Mouse (Mus musculus) thymus, postnatal 10 days (tissue): ENCODE measurements around the gene Trmt11.
"Not testable (repeated sequence)": the region's sequence is repeated elsewhere in the genome, so short reads cannot be mapped to it uniquely, and the experiment has no call there.

Source experiments
- DNase-seq, 2 experiments: peaks; one replicate each; pipeline ENCODE4 v3.0.0; 2021; ENCODE audit warnings: low spot score in 2 of 2

The Trmt11 gene

DNA sequence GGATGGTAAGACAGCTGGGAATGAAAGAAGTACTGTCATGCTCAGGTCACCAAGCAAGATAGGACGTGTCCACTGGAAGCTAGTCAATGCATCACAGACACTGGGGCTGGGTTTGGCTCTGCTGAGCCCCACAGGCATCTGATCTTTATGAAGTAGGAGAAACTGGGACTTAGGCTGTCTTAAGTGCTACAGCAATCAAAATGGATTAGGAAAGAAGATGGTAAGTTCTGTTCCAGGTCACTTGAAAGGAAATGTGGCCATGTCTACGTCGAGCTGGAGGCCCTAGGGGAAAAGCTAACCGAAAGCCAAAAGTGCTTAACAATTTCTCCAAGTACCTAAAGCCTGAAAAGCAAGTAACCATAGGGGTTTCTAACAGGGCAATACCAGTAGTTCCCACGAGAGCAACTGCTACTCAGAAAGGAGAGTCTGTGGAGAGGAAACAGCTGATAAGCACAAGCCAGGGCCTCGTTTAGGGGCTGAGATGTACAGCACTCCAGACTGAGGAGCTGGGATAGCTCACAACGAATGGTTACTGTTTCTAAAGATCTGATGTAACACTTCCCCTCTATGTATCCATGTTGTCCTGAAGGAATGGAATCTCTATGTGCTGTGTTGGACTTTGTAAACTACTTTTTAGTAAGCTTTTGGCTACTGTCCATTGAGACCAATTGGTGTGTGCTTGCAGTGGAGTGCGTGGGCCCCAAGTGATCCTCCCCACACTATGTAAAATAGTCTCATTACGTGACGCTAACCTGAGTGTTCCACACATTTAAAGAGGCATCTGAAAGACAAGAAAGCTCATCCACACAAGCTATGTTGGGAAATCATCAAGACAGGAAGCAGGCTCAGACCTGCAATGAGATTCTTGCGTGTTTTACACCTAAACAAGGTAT is 44.6 kb downstream of the Trmt11 start:
- DNase-seq, result no peak

DNA sequence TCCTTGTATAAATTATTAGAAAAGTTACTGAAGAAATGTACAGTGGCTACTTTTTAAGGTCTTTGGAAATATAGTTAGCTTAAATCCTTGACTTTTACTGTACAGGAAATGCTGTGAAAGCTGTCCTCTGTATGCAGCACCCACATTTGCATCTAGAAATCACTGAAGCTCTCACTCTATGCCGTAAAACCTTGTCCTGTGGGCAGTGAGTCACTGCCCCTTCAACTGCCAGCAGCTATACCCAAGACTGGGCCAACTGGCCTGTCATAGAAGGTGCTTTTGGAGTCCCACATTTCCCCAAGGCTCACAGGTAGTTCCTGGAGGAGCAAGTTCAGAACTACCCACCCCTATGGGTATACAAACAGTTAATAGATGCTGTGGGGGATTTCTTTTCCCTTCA is 48.2 kb downstream of the Trmt11 start:
- DNase-seq, result no peak

DNA sequence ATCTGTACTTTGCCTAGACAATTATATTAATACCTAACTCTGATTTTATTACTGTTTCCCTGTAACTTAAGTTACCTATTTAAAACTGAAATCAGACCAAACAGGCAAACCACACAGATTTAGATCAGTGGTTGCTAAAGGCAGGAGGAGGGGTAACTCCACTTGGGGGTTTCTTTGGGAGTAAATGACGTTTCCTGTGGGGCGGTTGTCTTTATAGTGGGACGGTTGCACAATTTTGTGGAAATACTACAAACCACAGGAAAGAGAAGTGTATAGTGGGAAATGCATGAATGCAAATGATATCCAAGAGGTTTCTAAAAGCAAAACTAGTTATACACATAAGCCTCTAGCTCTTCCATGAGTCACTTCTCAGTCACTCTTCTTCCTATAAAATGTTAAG is 50.6 kb downstream of the Trmt11 start:
- DNase-seq, result no peak

DNA sequence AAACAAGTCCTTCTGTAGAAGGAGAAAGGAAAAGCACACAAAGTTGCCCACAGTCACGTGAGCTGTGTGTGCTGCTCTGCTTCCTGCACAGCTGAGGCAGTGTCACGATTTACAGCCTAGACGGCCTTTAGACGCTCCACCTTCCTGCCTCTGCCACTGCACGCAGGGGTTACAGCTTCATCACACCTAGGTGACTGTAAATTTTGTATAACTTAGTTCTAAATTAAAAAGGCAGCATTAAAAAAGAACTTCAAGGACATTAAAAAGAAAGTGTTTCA is 62.1 kb downstream of the Trmt11 start:
- DNase-seq, result no peak

DNA sequence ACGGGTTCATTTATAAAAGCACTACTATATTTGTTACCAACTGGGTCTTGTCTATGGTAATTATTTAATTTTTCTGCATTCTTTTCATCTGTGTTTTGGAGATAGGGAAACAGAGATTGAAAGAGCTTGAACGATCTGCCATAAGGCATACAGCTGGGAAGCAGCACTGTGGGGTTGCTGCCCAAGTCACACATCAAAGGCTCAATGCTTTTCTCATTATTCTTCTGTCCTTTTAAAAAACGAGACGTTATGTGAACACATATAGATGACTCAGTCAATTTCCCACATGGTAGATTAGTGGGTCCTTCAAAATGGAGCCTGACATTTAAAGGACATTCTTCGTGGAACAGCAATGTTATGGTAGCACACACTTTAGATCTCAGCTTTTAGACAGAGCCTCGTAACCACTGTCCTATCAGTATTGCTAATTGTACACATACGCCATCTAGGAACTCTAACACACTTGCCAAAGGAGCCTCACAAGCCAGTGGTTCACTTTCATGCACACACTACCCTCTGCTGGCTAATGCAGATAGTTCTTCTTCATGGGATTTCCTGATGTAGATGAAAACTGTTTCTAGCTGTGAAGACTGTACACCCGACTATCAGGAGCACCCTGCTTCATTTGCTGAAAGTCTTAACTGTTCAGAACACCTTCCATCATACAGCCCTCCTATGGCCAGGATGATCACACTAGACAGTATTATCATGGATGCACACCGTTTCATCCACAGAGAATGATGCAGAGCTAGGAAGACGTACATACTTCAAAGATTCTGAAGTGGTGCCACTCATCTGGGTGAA is 62.6 kb downstream of the Trmt11 start:
- no peak for DNase-seq

DNA sequence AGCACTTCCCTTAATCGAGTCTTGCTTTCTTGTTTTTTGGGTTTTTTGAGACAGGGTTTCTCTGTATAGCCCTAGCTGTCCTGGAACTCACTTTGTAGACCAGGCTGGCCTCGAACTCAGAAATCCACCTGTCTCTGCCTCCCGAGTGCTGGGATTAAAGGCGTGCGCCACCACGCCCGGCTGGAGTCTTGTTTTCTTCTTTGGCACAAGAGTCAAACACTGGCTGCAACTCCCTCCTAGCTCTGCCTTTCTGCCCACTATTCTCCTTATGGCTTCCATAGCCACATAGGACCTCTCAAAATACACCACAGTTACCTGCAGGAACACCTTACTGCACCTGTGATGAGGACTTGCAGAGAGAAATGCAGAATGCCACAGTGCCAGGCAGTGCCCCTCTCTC is 64.6 kb downstream of the Trmt11 start:
- not testable (repeated sequence) for DNase-seq

DNA sequence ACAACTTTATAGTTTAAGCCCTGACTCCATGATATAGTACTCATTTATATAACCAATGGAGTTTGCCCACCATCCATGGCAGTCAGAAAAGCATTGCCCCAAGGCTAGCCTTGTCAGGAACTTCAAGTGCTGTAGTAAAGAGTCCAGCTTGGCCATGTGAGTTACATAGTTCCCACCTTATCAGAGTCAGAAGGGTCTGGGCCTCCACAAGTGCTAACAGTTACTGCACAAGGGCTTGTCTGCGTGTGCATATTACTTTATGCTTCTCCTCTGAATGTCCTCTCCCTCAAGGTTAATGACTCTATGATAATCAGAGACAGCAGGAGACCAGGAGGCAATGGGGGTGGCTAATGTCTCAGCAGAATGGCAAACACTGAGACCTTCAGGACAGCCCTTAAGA is 73.4 kb downstream of the Trmt11 start:
- DNase-seq, result no peak

DNA sequence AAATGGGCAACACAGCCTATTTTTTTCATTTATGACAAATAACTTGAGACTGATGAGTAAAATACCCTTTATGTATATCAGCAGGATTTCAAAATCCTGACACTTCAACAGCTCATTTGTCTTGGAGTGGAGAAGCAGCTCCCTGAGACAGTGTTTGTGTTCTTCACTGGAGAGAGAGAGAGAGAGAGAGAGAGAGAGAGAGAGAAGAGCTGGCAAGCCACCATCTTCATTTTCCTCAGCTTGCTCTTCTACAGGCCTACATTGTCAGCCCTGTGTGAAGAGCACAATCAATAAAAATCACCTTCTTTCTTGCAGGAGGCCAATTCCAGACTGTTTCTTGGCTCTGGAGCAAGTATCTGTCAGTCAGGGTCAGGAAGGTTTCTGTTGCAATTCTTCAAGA is 78.8 kb downstream of the Trmt11 start:
- no peak for DNase-seq

DNA sequence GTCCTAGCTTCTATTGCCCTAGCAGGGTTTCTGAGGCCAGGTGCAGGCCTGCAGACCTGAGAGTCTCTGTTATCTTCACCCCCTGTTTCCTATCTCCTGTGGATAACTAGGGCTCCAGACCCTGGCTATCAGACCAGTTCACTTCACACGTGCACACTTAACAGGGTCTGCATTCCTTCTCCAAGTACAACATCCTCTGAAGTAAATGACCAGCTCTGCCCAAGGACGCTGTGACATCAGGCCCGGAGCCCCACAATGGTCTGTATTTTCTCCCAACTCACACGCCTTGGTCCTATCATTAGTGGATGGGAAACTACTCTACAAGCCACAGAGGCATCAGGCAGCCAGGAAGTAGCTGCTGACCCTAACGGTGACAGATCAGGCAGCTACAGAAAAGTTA is 81.4 kb downstream of the Trmt11 start:
- DNase-seq, result no peak

DNA sequence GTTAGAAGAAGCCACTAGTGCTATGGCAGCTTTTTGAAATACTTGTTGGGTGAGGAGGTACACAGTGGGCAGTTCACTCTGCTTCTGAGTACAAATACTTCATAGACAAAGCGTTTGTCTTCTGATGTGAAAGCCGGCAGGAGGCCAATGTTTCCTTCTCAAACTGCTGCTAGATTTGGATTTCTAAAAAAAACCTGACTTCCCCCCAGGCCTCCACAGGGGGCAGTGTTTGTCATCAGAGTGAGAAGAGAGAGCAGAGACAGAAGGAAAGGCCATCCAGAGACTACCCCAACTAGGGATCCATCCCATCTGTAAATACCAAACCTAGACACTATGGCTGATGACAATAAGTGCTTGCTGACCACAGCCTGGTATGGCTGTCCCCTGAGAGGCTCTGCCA is 83.3 kb downstream of the Trmt11 start:
- no peak for DNase-seq

DNA sequence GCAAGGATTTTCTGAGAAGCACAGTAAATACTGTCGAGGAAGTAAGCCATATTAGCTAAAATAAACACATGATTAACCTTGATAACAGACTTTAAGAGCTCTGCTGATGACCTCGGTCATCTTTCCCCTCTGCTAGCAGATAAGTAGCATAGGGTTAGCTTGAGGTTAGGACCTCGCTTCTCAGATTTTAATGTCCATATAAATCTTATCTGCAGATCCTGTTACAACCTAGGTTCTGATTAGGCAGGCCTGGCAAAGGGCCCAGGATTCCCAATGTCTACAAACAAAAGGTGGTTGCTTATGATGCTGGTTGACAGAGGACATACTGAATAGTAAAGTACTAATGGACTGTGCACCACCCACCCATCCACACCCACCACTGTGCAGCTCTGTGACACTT is 83.8 kb downstream of the Trmt11 start:
- no peak for DNase-seq

DNA sequence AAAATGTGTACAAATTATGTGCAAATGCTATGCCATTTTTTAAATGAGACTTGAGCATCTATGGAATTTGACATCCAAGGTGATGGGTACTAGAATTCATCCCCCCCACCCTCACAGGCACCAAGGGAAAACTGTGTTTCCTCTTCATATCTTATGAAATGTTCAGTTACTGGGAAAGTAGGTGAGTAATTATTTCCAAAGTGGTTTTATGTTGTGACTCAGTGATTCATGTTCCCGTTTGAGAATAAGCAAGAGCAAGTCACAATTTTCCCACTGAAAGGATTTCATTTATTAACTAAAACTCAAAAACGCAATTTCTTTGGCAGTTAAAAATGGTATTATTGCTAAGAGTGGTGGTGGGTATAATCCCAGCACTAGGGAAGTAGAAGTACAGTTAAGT is 95.8 kb downstream of the Trmt11 start:
- DNase-seq, result no peak

DNA sequence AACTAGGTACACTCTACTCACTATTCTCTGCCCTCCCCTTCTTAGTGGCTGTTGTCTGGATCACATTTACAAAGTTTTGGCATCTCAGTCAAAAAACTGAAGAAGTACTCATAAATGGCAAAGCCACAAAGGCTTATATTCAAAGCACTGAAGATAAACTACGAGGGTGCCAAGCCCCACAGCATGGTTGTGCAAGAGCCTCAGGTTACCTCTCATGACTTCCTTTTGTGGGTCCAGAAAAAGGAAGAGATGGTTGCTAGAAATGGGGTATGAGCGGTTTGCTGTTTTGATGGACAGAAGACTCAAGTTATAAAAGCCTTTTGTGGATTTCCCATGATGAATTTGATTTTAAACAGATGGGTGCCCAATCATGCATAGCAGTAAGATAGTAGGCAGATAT is 97.4 kb downstream of the Trmt11 start:
- no peak for DNase-seq

DNA sequence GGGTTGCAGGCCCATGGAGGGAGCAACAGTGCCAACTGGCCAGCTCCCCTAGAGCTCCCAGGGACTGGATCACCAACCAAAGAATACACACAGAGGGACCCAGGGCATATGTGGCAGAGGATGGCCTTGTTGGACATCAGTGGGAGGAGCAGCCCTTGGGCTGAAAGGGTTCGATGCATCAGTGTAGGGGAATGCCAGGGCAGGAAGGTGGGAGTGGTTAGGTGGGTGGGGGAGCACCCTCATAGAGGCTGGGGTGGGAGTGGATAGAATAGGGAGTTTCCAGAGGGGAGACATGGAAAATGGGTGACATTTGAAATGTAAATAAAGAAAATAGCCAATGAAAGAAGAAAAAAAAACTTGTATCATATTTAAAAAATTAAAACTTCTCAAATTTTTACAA is 97.8 kb downstream of the Trmt11 start:
- no peak for DNase-seq

DNA sequence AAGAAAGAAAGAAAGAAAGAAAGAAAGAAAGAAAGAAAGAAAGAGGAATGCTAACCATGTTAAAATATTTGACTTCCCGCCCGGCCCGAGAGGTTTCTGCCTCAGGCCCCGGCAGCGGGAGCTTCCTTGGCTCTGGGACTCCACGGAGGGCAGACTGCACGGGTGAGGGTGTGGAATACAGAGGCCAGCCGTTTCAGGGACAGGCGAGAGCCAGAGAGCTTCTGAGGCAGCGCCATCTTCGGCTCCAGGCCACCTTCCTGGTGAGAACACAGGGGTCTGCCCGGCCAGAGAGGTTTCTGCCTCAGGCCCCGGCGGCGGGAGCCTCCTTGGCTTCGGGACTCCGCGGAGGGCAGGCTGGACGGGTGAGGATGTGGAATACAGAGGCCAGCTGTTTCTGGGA is 102.3 kb downstream of the Trmt11 start:
- not testable (repeated sequence) for DNase-seq
